Mouse (Mus musculus): Measurements from ENCODE around the gene Acp4.
A peak's percentile ranks its signal among the peaks of the same experiment; 100 is the strongest.

DNA sequence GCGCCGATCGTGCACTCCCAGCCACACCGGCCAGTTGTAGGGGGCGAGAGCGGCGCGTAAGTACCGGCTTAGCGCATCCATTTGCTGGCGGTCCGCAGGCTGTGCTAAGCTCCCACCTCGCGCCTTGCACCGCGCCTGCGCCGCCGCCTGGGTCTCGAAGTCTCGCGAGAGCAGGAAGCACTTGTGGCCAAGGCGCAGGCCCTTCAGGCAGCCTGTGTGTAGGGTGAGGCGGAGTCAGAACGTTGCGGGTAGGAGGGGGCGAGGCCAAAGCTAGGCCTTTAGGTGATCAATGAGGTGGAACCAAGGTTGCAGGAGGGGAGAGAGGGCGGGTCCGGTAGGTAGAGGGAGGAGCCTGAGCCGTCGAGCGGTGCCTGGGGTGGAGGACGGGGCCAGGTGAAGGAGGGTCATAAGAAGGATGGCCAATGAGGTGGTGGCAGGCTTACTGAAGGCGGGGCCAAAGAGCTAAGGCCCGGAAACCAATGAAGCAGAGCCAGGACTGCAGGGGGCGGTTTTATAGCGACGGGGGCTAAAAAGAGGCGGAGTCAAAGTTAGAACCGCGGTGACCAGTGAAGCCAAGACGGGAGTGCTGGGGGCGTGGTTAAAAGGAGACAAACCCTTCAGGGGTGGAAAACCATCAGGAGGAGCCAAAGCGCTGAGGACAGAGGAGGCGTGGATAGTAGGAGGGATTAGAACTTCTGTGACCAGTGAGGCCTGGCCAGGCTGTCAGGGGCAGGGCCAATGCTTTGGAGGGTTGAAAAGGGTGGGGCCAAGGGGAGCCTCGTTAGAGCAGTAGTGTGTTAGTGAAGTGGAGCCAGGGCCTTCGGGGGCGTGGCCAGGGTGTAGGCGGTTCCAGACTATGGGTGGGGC lies 47.8 kb upstream of the Acp4 start:
- TF ChIP-seq CTCF (IDR thresholded peaks at IDR 0.05; ENCODE audit: extremely low read depth, insufficient read depth, low read length), result no peak
- peak; percentile 96 for TF ChIP-seq POLR2A (IDR thresholded peaks at IDR 0.05; ENCODE audit: extremely low read depth, insufficient read depth, low read length)

Measured in cortical plate, adult 2 months (tissue).